Mouse (Mus musculus): ENCODE measurements around the gene Nelfa.
"Not testable (repeated sequence)": the region's sequence is repeated elsewhere in the genome, so short reads cannot be mapped to it uniquely, and the experiment has no call there.

Nelfa gene

DNA sequence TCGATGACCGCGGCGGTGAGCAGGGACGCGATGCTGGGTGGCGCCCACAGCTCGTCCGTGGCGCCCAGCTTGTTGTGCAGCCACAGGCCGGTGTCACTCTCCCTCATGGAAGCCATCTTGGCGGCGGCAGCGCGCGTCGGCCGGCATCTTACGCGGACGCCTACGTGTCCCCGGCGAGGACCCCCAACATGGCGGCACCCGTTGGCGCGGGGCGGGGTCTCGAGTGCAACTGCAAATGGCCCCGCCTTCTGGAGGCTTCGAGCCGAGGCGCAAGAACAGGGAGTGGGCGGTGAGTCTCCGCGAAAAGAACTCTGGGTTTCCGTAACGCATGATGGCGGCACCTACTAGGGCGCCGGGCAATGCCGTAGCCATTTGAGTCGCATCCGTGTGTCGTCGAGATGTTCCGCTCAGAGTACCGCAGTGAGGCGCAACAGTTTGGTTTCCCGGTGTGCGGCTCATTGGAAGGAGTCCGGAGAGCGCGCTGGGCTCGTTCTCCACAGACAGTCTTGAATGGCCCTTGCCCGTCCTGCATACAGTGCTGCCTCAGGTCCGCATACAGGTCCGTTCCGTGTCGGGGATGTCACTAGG, at the start of gene Nelfa:
Gene Nelfa (minus strand): TSS at position 294 of the 588 bp plus-strand sequence.
- peak; percentile 98 for DNase-seq (ENCODE audit: low spot score)

DNA sequence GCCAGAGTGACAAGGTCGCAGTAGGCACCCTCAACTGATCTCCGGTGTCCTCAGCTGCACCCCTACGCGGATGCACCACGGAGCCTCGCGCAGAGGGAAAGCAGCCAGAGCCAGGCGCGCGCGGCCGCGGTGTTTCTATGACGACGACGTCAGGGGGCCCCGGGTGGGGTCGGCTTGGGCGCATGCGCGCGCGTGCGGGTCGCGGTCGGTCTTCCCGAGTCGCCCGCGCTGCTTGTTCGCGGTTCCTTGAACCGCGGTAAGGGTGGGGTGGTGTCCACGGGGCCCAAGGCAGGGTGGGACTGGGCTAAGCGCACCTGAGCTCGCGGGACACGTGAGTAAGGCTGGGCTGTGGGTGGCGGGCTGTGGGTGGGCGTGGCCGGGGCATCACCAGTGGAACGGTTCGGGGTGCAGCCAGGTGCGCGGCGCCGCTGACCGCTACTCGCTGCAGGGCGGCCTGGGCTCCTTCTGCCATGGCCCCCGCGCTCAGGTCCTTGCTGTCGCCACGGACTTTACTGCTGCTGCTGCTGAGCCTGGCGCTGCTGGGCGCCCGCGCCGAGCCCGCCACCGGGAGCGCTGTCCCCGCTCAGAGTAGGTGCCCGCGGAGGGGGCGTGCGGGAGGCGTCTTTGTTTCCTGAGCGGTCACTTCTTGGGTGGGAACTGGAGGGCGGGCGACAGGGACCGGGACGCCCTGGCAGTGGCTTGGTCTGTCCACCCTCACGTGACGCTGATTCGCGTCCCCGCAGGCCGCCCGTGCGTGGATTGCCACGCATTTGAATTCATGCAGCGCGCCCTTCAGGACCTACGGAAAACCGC, 47.3 kb upstream of the Nelfa start, which contains the start of gene Gm1673:
Gene Gm1673 (plus strand): TSS at position 125 of the 813 bp plus-strand sequence.
- peak; percentile 95 for DNase-seq (ENCODE audit: low spot score)

DNA sequence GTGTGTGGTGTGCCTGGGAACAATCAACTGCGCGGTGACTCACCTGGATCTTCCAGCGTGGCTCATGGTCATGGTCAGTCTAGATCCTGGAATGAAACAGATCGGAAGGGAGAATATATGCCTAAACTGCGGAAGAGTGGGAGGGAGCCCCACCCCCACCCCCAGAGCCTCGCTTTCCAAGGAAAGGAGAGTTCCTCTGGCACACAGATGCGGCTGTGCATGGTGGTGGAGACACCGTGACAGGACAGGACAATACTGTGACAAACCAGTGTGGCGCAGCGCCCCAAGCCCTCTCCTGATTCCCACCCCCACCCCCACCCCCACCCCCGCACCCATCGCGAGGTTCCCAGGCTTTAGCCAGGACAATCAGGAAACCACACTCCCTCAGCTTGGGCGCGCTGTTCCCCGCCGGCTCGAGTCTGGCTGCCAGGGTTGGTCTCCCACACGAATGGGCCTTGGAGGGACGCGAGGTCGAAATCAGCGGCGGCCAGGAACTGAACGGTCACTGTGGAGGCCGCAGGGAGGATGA, 46.6 kb upstream of the Nelfa start:
- peak; percentile 46 for DNase-seq (ENCODE audit: low spot score)

DNA sequence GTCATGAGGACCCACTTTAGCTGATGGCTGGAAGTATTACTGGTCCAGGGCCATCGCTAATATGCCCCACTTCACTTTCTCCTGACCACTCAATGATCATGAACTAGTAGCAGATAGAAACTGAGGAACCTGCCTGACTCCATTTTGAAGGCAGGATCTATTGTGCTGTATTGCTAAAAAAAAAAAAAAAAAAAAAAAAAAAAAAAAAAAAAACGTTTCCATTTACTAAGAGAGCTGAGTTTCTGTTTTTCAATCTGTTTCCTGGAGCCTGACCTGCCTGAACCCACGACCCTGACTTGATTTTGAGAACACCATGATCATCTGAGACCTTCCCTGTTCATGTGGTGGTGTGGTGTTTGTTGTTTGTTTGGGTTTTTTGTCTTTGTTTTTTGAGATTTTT, 40.1 kb upstream of the Nelfa start:
- no peak for DNase-seq (ENCODE audit: low spot score)

DNA sequence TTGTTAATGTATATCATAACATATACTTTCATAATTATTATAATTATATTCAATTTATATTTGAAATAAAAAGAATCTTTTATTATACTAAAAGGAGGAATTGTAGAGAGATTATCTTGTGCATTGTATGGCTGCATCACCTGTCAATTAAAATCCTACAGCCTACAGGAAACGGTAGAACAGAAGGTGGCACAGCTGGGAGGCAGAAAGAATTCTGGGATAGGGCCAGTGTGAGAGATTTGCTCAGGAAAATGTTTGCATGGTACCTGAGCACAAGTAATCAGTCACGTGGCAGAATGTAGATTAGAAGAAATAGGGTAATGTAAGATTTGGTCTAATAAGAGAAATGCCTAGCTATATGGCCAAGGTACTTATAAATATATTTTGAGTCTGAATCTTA, 38.5 kb upstream of the Nelfa start:
- no peak for DNase-seq (ENCODE audit: low spot score)

DNA sequence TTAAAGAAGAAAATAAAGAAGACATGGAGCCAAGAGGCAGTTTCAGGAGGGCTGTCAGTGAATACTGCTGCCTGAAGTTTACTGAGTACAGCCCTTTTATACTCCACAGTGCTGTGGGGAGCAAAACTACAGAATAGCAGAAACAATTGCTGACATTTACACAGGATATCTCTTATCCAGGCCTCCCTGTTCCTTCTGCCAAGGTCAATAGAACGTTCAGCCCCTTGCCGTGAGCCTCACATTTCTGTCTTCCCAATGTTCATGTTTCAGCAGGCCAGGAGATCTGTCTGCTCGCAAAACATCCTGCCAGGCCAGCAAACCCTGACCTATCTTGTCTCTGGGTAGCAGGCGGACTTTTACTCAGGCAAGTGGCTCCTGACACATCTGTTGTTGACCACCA, 23.2 kb upstream of the Nelfa start:
- DNase-seq (ENCODE audit: low spot score), result no peak

DNA sequence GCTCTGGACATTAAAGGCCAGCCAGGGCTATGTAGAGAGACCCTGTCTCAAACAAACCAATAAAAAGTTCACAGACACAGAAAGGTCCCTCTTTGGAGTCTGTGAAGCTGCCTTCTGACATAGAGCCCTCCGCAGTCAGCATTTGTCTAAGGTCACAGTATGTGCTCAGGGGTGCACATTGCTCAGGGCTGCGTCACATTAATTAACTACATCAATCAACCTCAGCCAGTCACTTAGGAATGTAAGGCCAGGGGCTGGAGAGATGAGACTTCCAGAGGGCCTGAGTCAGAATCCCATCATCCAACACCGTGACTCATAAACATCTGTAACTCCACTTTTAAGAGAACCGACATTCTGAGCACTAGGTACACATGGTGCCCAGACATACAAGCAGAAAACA, 19.7 kb upstream of the Nelfa start:
- no peak for DNase-seq (ENCODE audit: low spot score)

DNA sequence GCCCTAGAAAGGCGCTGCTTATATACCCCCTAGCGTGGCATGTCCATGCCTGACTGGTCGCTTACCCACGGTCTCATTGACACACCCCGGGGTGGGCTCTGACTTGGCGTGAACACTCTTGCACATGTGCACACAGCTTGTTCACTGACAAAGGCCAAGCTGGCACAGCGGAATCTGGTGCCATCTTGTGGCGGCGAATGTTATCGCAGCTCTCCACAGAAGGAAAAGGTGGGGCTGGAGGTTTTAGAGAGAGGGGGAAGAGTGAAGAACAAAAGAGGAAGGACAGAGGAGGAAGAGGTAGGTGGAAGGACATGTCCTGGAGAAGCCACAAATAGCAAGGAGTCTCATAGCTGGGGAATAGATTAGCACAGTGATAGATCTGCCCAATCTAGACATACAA, 18.1 kb upstream of the Nelfa start:
- DNase-seq (ENCODE audit: low spot score), result peak; percentile 71

DNA sequence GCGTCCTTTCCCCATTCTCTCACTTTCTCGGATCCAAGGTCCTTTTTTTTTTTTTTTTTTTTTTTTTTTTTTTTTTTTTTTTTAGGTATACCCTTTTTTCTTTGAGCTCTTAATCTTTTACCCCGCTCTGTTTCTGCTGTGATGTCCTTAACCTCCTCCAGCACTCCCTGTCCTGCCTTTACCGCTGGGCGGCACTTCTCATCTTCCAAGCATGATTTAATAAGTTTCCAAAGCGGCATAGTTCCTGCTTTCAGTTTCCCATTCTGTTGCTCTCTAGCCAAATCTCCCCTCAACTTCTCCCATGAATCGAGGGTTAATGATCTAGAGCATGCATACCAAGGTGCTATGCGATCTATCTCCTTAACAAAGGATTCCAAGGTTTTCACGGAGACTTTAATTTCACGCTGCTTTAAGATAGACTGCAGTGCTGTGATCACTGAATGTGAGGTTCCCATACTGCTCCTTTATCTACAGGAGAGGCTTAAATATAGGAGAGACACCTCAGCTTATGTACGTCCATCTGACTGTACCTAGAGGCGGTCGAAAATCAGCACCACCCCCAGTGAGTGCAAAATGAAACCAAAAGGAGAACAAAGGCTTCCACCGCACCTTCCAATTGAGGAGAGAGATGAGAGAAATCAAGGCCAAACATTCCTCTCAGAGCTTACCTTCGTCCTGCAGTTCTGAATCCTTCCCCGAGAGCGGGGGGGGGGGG, 17.4 kb upstream of the Nelfa start:
- no peak for DNase-seq (ENCODE audit: low spot score)

DNA sequence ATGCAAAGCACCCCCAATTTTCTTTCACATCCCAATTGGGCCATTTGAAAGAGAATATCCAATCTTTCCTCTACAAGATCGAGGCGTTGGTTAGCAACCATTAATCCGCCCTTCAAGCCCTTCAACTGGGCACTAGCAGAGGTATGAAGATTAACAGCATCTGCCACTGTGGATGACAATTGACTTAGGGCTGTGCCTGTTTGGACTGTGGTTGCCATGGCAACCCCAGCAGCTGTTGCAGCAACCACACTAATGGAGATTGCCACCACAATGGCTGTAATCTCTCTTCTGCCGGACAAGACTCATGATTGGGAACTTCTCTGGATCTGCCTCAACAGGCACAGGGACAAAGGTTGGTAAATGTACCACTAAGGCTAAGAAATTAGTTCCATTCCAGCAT, 12.1 kb upstream of the Nelfa start:
- DNase-seq (ENCODE audit: low spot score), result peak; percentile 60

DNA sequence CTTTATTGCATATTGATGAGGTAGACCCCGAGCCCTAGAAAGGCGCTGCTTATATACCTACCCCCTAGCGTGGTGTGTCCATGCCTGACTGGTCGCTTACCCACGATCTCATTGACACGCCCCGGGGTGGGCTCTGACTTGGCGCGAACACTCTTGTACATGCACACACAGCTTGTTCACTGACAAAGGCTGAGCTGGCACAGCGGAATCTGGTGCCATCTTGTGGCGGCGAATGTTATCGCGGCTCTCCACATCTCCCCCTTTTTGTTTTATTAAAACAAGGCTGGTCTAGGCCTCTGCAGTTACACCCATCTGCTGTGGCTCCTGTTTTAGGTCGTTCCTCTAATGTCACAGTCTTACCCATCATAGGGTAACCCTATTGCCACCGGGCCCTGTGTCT, 10.8 kb upstream of the Nelfa start:
- DNase-seq (ENCODE audit: low spot score), result not testable (repeated sequence)

DNA sequence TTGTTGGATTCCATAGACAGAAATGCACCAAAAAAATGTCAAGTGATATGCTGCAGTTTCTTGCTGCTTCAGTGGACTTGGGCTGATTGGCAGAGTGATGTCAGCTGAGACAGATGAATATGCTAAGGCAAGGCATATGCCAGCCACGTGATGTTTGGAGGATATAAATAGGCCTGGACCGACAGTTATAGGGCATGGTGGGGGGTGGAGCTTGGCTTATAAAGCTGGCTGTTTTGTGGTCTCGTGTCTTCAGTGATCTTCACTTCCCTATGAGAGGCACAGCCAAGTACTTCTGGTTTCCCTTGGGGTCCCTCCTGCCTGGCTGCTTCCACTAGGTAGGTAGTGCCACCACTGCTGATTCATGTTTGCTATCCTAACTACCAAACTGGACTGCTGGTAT, 2.2 kb upstream of the Nelfa start:
- no peak for DNase-seq (ENCODE audit: low spot score)

DNA sequence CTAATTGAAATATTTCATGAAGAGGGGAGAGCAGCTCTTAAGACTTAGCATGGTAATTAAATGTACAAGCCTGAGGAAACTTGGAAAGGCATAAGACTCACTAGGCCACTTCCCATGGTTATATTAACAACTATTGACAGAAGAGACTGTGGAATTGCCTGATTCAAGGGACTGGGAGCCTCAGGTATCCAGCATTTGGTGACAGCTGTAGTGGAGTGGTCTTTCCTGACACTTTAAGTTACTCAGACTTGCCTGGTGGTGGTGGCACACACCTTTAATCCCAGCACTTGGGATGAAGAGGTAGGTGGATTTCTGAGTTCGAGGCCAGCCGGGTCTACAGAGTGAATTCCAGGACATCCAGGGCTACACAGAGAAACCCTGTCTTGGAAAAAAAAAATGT, 1.0 kb upstream of the Nelfa start:
- no peak for DNase-seq (ENCODE audit: low spot score)

DNA sequence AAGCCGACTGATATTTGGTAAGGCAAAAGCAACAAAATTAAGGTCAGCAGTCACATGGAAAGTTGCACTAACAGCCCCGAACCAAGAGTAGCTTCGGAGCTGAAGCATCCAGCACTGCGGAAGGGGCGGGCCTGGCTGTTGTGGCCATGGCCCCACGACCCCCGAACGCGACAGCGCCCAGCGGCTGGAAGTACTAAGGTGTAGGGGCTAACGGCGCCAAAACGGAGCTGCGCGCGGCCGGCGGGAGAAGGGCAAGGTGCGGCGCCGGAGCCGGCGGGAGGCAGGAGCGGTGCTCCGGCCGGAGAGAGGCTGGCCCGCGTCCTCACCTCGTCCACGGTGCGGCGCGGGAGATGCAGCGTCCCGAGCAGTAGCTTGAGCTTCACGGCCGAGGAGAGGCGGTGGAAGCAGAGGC, 507 bp downstream of the Nelfa start:
- DNase-seq (ENCODE audit: low spot score), result no peak

DNA sequence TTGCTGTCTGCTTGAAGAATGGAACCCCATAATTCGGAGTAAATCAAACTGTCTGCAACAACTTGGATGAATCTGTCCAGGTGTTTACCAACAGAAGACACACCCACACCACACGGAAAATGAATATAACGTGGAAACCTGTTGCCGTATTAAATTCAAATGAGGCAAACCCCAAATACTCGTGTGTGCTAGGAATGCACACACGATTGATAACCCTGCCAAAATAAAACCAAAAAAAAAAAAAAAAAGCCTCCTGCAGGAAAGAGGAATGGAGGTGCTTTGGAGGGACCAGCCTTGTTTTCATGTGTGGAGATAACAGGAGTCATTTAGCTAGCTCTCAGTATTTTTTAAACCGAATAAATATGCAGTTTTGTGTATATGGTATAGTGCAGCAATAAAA, 1.3 kb downstream of the Nelfa start:
- DNase-seq (ENCODE audit: low spot score), result no peak

DNA sequence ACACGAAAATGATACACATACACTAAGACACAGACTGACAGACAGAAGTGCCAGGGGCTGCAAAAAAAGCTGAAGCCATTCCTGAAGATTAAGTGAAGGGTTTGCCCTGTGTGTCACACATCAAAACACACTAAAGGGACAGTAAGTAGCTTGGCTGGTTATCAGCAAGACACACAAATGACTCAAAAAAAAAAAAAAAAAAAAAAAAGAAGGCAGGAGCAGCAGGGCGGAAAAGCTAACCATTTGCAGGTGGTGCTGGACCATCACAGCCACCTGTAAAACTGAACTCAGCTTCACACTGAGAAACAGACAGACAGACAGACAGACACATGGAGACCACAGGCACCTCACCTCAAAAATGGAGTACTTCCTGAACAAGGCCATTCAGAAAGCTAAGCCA, 2.1 kb downstream of the Nelfa start:
- no peak for DNase-seq (ENCODE audit: low spot score)

DNA sequence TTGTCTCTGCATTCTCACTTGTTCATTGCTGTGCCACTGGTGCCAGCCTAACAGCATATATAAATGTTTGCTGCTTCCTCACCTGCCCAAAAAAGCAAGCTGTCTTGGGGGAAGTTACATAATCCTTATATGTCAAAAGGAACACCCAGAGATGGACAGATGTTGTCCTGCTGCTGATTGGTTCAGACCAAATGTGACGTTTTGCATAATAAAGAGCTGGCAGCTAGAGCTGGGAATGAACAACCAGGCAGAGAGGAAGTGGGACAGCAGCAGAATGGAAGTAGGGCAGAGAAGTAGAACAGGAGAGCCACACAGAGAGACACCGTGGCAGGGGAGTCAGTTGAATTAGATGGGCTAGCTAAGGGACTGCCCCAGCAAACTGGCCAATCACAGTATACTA, 3.8 kb downstream of the Nelfa start:
- no peak for DNase-seq (ENCODE audit: low spot score)

DNA sequence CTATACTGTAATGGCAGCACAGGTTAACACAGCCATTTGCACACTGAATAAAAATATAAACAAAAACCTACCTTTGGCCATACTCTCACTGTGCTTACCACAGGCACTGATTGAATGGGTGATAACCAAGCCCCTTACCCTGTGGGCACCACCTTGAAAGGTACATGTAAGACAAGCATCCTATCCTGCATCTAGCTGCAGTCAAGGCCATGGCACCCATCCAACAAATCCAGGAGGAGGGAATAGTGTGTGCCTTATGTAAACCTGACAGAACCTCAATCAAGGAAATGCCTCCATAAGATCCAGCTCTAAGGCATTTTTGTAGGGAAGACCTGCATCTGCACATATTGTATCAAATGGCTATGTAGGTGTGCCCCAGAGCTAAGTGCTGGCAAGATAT, 10.0 kb downstream of the Nelfa start:
- no peak for DNase-seq (ENCODE audit: low spot score)

DNA sequence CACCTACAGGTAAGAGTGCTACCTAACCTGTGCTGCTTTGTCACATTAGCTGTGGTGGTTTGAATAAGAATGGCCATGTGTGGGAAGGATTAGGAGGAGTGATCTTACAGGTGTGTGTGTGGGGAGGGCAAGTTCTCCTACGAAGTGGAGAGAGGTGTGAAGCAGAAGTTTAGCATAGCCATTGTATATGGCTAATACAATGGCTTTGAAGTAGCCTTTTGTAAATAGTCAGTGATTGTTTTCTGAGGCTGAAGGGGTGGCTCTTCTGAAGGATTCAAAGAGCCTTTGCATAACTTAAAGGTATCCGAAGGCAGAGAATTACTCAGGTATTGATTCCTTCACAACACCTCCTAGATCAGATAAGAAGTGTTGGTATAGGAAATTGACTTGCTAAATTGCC, 13.6 kb downstream of the Nelfa start:
- DNase-seq (ENCODE audit: low spot score), result no peak

DNA sequence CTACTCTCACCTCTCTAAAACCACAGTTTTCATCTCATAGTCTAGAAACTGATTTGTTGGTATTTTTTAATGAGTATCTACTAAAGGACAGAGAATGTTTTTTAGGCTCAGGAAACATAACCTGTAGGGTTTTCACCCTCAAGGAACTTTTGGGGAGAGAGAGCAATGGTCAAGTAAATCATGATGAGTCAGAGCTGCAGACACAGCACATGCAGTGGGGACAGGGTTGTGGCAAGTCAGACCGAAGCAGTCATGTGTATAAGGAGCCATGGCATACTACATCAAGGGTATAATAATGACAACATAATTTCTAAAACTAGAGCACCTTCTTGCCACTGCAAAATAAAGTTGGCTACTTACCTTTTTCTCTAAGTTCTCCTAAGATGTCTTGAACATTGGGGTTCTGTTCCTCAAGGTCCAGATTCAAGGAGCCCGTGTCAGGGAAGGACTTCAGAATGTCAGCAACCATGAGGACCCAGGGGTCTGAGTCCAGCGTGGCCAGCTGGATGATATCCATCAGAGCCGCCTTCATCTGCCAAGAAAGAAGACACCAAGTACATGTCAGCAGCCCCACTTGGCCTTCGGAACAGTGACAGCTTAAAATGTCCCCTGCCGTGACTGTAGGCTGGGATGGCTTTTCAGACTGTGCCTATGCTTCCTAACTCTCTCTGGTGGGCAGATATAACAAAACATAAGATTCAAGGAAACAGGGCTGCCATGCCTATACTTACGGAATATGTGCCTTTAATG, 14.6 kb downstream of the Nelfa start:
- no peak for DNase-seq (ENCODE audit: low spot score)

DNA sequence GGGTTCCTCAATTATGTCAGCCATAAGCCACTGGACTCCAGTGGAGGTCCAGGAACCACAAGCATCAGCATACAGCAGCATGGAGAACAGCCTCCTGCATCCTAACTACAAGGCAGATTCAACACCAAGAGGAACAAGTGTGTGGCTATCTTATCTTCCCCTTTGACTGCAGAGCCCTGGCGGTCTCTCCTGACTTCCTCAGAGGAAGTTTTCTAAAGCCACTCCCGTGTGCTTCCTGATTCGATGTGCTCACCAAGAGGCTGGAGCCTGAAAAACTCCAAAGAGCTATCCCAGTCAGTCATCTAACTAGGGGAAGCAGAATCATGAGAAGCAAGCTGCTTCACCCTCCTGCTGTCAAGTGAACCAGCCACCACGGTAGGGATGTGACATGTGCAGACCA, 15.3 kb downstream of the Nelfa start:
- DNase-seq (ENCODE audit: low spot score), result no peak

DNA sequence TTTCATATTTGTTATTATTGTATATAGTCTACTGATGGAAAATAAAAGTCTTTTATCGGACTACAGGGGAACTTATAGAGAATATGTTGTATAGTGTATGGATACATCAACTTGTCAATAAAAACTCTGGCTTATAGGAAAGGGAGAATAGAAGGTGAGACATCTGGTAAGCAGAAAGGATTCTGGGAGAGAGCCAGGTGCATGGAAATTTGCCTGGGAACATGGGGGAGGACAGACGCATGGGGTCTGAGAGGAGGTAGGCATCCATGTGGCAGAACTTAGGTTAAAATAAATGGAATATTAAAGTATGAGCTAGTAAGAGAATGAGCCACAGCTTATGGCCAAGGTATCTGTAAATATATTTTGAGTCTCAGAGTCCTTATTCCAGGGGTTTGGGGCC, 16.2 kb downstream of the Nelfa start:
- no peak for DNase-seq (ENCODE audit: low spot score)
